Mouse (Mus musculus) spleen, adult 18-20 months (tissue): ENCODE measurements at regions not wholly inside any gene's neighbourhood (a gene's known extent, or its start where the extent isn't known, plus 50 kb on each side); places are given as distances from the start of the nearest gene placed in this dataset.

Experiments
- DNase-seq, 2 experiments: peaks; one replicate each; pipeline ENCODE4 v3.0.0; 2022; ENCODE audit warnings: mixed read lengths in 2 of 2

DNA sequence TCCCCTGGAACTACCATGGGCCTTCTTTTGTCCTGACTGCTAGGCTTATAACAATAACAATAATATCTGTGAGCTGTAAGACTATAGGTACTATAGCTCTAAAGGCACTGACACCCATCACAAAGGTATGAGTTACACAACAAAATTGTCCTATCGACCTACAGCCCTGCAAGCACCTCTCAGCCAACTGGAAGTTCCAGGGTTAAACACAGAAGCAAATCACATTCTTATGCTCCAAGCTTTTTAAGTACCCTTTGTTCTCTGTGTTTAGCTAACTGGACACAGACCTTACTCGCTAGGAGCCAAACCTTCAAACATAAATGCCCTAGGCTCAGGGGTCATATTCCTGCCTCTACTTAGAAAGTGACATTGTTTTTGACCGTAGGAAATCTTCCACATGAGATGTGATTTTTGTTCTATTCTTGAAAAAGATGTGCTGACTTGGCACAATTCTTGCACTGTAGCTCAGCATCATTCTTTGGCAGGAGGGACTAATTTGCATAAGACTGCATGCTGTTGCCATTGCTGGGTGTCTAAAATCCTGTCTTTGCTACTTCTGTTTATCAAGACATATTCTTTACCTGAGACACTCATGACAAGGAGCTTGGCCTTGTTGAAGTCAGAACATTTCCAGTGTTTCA, 66.8 kb upstream of the Tbl1x start:
- no peak for DNase-seq

DNA sequence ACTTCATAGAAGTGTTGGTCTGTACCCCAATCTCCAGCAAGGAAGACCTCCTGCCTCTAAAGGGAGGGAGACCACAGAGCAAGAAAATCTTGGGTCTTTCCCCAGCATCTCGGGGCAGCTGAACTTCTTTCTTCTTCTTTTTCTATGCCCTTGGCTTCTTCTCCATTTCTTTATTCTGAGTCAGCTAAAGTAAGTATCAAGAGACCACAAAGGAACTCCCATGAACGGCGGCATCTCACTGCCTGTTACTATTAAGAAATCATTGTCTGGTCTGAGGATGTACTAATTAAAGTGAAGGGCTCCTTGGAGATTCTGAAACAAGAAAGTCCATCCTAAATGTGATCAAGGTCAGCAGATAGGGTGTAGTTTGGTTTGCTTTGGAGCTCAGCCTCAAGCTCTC, 64.1 kb upstream of the Tbl1x start:
- DNase-seq = no peak

DNA sequence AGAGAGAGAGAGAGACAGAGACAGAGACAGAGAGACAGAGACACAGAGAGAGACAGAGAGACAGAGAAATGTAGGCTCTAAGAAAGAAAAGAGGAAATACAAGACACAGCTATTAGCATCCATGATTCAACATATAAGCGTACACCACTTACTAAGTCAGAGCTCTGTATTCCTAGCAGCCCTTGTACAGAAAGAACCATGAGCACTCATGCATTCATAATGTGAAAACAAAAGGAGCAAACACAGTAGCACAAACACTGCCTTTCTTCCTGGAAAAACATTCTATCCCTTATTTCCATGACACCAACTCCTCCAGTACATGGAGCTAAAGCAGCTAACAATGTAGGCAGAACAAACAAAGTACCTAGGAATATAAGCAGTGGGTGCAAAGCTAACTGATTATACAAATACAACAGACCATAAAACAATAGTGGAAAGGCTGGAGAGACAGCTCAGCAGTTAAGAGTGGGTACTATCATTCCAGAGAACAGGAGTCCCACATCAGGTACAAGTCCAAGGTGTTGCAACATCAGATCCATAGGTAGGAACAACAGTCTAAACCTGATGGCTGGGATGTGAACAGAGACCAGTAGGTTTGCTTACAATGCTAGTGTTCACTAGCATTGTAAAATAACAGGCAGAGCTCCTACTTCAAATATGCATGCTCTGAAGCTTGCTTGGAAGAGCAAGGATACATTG, 58.7 kb upstream of the Tbl1x start:
- no peak for DNase-seq
